Mouse (Mus musculus) retina, postnatal 1 day (tissue): Measurements from ENCODE around the gene Eif2d.
"Not testable (repeated sequence)": the region's sequence is repeated elsewhere in the genome, so short reads cannot be mapped to it uniquely, and the experiment has no call there.

ENCODE experiments used
- DNase-seq: peaks from one replicate; pipeline ENCODE4 v3.0.0-alpha.2; 2012

The Eif2d gene

DNA sequence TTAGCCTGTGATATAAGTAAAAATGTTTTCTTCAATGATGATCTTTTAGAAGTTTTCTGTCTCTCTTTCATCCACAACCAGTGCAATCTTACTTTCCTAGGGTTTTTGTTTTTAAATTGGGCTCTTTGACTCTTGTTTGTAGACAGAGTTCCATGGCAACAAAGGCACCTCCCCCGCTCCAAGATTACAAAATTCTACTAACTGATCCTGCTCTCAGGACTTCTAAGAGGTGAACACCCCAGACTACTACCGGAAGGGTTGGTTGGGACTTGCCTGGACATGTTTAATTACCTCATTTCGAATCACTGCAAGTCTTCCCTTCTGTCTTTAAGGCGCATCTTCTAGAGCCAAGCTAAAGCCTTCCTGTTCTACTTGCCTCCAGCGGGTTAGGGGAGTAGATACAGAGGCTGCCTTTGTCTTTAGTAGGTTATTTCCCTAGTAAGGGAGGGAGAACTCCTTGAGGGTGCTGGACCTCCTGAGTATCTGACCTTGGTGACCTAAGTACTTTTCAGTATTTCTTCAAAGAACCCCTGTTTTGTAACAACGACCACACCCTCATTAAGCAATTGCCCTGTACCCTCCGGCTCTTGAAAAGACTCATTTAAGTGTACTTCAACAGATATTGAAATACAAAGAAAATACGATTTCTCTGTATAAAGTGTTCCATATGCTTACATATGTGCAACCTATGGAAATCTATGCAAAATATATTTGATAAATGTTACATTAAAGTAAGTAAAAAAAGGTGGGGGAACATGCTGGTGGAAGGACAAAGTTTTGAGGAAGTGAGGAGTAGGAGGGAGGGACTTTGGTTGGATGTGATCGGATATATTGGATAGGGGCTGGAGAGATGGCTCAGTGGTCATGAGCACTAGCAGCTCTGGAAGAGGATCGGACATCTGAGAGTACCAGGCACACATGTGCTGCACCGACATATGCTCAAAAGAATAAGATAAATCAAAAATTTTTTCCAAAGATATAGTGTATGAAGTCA is 13.6 kb upstream of the Eif2d start:
- no peak for DNase-seq

- DNase-seq: no peak
Measured at GRCm38 (mm10) chr1:131141449-131141848, 11.5 kb upstream of the Eif2d start.

GRCm38 (mm10) chr1:131142472-131142871 is 10.5 kb upstream of the Eif2d start:
- no peak for DNase-seq

DNA sequence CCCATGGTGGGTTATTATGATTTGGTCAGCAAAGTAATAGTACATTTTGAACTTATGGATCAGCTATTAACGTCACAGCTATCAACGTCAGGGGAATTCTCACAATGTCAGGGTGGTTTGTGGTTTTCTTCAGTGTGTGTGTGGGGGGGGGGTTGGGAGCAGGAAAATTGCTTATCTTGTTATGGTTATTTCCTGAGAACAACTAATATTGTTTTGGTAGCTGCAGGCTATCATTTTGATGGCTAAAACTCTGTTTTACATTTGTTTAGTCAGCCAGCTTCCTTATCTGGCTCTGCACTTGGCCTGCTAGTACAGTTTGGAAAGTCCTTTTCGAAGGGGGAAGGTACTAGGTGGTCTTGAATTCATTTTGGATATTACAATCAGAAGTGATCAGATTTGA is 7.8 kb upstream of the Eif2d start:
- not testable (repeated sequence) for DNase-seq

GRCm38 (mm10) chr1:131146181-131146614 is 6.8 kb upstream of the Eif2d start:
- DNase-seq: no peak

GRCm38 (mm10) chr1:131149496-131149895 is 3.5 kb upstream of the Eif2d start:
- no peak for DNase-seq

- peak; percentile 55 for DNase-seq
Measured at GRCm38 (mm10) chr1:131155456-131155855, 2.5 kb downstream of the Eif2d start.

- DNase-seq: not testable (repeated sequence)
Measured at GRCm38 (mm10) chr1:131159573-131160327, 6.8 kb downstream of the Eif2d start.

DNA sequence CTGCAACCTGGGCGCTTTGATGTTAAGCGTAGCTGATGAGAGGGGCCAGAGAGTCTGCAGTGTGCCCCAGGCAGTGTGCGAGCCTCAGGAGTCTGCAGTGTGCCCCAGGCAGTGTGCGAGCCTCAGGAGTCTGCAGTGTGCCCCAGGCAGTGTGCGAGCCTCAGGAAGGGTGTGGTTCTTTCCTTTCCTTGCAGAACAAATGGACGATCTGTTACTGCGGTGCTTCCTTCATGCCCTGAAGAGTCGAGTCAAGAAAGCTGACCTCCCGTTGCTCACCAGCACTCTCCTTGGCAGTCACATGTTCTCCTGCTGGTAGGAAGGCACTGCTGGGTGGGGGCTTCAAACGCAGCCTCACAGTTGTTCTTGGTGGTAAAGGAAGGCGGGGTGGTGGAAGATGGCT is 8.1 kb downstream of the Eif2d start:
- no peak for DNase-seq

DNA sequence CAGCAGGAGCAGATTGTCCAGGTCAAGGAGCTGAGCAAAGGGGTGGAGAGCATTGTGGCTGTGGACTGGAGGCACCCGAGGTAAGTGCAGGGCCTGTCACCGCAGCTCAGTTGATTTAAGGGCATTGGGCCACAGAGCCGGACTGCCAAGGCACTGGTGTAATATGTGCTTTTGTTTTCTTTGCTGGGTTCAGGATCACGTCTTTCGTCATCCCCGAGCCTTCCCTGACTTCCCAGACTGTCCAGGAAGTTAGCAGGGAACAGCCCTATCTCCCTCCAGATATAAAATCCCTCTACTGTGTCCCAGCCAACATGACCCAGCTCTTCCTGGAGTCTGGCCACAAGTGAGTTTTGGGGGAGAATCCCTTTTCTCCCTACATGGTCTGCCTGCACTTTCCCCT is 11.4 kb downstream of the Eif2d start:
- DNase-seq: no peak

DNA sequence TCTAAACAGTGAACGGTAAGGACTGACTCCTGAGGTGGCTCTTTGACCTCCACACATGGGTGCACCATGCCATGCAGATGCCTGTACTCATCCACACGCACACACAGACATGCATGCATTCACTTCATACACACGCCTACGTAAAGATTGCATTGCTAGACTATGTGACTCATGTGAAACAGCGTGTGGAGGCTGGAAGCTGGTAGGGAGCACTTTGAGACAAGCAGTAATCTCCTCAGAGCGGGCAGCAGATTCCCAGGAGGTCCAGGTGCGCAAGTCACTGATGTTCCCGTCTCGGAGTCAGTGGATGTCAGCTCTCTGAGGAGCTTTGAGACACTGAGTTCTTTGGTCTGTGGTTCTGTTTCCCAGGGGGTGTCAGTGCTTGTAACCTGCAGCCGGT is 14.6 kb downstream of the Eif2d start:
- DNase-seq: no peak

- no peak for DNase-seq
Measured at GRCm38 (mm10) chr1:131173001-131173400, 20.0 kb downstream of the Eif2d start.

- DNase-seq: no peak
Measured at GRCm38 (mm10) chr1:131173809-131174208, 20.8 kb downstream of the Eif2d start.

- no peak for DNase-seq
Measured at GRCm38 (mm10) chr1:131174299-131174861, 21.4 kb downstream of the Eif2d start.

DNA sequence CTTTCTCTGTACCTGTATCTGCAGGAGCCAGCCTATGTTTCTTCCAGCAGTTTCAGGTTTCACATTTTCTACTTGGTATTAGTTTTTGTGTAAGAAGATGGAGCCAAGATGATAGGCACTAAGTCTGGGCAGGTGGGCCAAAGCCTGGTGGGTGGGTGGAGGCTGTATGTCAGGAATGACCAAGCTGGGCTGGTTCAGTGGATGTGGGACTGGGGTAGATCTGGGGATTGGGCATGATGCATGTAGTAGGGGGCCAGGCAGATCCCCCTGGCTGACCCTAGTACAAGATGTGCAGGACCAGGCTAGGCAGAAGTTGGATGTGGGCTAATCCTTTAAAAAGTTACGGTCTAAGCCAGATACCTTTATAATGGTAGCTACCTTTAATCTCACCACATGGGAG is 22.2 kb downstream of the Eif2d start:
- DNase-seq: no peak

GRCm38 (mm10) chr1:131175819-131176218 is 22.8 kb downstream of the Eif2d start:
- no peak for DNase-seq

DNA sequence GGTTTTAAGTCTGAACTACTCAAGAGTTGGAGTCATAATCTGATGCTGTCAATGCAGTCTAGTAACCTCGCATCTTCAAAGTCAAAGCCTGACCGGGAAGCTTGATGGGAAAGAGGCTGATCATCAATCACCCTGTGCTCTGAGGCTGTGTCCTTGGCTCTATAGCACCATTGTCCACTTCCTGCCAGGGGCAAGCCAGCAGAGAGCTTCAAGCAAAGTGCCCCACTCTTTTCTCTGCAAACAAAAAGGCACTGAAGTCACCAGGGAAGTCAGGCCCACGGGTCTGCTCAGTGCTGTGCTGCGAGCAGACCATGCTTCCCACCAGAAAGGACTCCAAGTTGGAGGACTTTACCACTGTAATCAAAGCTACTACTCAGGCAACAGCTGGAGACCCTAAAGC is 24.3 kb downstream of the Eif2d start:
- no peak for DNase-seq

DNA sequence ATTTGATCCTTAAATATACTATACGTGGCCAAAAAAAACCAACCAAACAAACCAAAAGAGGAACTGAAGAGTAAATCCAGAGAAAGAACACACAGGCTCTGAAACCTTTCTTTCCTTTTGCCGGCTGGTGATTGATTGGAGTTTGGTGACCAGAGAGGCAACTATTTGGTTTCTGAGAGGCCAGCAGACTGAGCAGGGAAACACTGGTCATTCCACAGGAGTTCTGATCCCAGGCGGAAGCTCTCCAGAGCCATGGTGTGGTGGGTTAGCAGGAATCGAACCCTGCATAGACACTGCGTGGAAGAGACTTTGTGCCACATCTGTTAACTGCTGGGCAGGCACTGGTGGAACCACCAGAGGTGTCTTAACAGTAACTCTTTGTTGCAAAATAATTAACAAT is 25.1 kb downstream of the Eif2d start:
- no peak for DNase-seq

- DNase-seq: no peak
Measured at GRCm38 (mm10) chr1:131180386-131180785, 27.4 kb downstream of the Eif2d start.

GRCm38 (mm10) chr1:131181642-131182527 is 28.9 kb downstream of the Eif2d start:
- DNase-seq: peak; percentile 80

DNA sequence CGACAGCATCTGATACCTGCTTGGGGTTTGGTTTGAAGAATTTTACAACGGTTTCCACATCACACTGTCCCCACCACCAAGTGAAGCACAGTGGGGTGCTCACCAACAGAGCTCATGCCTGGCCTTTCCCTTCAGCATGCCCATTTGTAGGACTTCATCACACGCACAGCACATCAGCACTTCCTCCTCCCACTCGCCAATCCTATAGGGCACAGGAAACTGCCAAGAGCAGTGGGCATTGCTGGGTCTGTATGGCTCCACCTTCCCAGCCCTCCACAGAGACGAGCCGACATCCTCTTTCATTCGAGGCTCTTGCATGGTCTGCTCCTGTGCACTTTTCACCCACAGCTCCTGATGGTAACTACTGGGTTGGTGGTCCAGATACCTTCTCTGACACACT is 30.2 kb downstream of the Eif2d start:
- no peak for DNase-seq

DNA sequence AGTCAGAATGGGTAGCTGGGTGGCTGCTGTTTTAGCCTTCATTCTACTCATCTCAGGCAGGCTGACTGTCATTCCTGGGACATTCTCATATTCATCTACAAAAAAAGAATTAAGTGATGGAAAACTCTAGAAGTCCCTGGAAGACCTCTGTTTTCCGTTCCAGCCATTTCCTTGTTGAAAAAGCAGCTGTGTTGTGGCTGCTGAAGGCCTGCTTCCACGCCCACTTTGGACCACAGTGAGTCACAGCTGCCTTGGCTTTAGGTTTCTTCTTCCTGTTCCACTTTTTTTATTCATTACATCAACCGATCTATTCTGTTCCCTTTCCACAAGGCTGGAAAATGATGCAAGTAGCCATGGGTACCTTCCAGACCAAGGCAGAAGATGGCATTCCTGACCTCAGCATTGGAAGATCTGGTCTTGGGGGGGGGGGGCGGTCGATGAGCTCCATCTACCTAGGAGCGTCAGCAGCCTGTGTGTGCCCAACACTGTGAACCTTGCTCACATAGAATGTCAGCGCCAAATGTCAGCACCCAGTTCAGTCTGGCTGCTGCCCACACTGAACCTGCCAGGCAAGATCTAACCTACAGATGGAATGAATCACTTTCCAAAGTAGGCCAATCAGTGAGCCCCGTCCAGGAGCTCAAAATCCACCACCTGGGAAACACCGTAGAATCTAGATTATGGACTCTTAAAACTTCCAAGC is 31.4 kb downstream of the Eif2d start:
- DNase-seq: no peak
